Mouse (Mus musculus): Measurements from ENCODE around the gene Zfp874a.

GRCm38 (mm10) chr13:67500084-67500719 lies 48.8 kb upstream of the Zfp874a start, which contains the start of gene Zfp58:
- TF ChIP-seq CTCF (IDR thresholded peaks at IDR 0.05; ENCODE audit: low read depth) (no peak), EP300 (IDR thresholded peaks at IDR 0.05; ENCODE audit: low read depth) (no peak)
